Mouse (Mus musculus) embryonic facial prominence, embryonic 10.5 days (tissue): ENCODE measurements at regions not wholly inside any gene's neighbourhood (a gene's known extent, or its start where the extent isn't known, plus 50 kb on each side); places are given as distances from the start of the nearest gene placed in this dataset.

Source experiments
- DNase-seq: peaks from one replicate; pipeline ENCODE4 v3.0.0-alpha.2; 2017; ENCODE audit warnings: low spot score
- H3K27ac ChIP-seq: fragments of 300-500 bp; sonication (generic); replicated peaks from 2 replicates; pipeline ENCODE4 v1.5.1; 2016; ENCODE audit warnings: mild to moderate bottlenecking
- H3K27me3 ChIP-seq: fragments of 300-500 bp; sonication (generic); replicated peaks from 2 replicates; pipeline ENCODE4 v1.6.1; 2016; ENCODE audit warnings: low read depth, mild to moderate bottlenecking; ENCODE audit not compliant: poor library complexity, severe bottlenecking
- H3K36me3 ChIP-seq: fragments of 300-500 bp; sonication (generic); replicated peaks from 2 replicates; pipeline ENCODE4 v1.6.1; 2016; ENCODE audit warnings: mild to moderate bottlenecking, moderate library complexity
- H3K4me1 ChIP-seq: fragments of 300-500 bp; sonication (generic); 2 replicates; pipeline ENCODE4 v1.6.1; 2016
- H3K4me3 ChIP-seq: fragments of 300-500 bp; sonication (generic); 2 replicates; pipeline ENCODE4 v1.5.1; 2016; ENCODE audit warnings: mild to moderate bottlenecking, moderate library complexity
- H3K9me3 ChIP-seq: fragments of 300-500 bp; sonication (generic); 2 replicates; pipeline ENCODE4 v1.6.1; 2016; ENCODE audit warnings: mild to moderate bottlenecking
- WGBS: fragments of 180-500 bp; shearing (Covaris S2); methylation state at CpG from one replicate; pipeline ENCODE4 v1.1.7; 2016; 5-methylcytosine and 5-hydroxymethylcytosine counted together

DNA sequence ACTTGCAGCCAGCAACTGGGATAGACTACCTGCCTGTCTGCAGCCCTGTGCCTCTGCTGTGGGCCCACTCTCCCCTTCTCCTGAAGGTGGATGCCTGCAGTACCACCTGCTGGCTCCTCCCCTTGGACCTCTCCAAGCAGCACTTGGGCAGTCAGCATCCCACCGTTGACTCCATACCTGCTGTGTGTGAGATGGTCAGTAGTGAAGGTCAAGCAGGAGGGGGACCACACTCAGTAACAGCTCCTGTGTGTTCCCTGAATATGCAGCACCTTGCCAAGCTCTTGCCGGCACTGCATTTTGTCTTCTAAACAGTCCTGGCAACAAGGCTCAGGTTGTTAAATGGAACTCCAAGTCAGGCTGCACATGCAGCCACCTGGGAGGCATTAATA, 71.6 kb upstream of the Sesn3 start:
- no peak for DNase-seq
- H3K27me3 ChIP-seq = no peaks in the 10 kb centered on the region

DNA sequence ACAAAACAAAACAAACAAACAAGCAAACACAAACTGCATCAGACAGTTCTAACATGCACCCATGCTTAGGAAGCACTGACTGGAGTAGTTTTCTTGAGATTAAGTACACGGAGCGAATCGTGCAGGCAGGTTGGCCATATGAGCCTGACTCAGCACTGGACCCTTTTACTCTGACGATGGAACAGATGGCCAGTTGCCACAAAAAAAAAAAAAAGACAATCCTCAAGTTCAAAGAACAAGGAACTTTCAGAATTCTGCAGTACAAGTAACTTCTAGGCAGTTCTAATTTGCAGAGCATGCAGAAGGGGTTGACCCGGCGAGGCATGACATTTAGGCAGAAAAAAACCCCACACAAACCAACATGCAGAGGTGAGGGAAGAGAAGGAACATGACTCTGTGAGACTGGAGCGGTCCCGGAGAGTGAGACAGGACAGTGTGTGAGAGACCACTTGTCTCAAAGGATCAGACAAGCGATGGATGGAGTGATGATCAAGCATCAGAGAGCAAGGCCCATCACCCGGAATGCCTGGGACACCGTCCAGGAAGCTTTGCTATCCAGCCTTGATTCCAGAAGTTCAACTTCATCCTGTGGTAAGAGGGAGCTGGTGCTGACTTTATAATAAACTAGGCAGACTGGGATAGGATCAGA, 71.0 kb upstream of the Sesn3 start:
- H3K36me3 ChIP-seq = no peaks in the 10 kb centered on the region
- no peaks in the 10 kb centered on the region for H3K27me3 ChIP-seq
- 0 out of 2 replicates have a peak, but pooled peaks cover 3% of the 10 kb centered on the region for H3K4me1 ChIP-seq
- 91% methylated on average over 11 of the region's 11 CpGs for WGBS
- H3K27ac ChIP-seq = no peak overlapping the region
- H3K4me3 ChIP-seq = no peak overlapping the region
- no peaks in the 10 kb centered on the region for H3K9me3 ChIP-seq
- no peak for DNase-seq

More for the DNA sequence above, 71.6 kb upstream of the Sesn3 start:
- no peak overlapping the region for H3K4me3 ChIP-seq
- H3K4me1 ChIP-seq = 0 out of 2 replicates have a peak, but pooled peaks cover 3% of the 10 kb centered on the region
- WGBS = 85% methylated on average over 2 of the region's 2 CpGs
- H3K27ac ChIP-seq = no peak overlapping the region
- no peaks in the 10 kb centered on the region for H3K36me3 ChIP-seq
- H3K9me3 ChIP-seq = no peaks in the 10 kb centered on the region

GRCm38 (mm10) chr9:14204817-14205216, 70.0 kb upstream of the Sesn3 start:
- 0 out of 2 replicates have a peak, but pooled peaks cover 3% of the 10 kb centered on the region for H3K4me1 ChIP-seq
- no peak overlapping the region for H3K4me3 ChIP-seq
- H3K36me3 ChIP-seq = no peaks in the 10 kb centered on the region
- H3K27me3 ChIP-seq = no peaks in the 10 kb centered on the region
- H3K9me3 ChIP-seq = no peaks in the 10 kb centered on the region
- H3K27ac ChIP-seq = no peak overlapping the region
- WGBS = 89% methylated on average over 1 of the region's 1 CpGs
- DNase-seq = no peak

- 0 out of 2 replicates have a peak, but pooled peaks cover 3% of the 10 kb centered on the region for H3K4me1 ChIP-seq
- 89% methylated on average over 16 of the region's 16 CpGs for WGBS
- no peak overlapping the region for H3K4me3 ChIP-seq
- no peaks in the 10 kb centered on the region for H3K9me3 ChIP-seq
- H3K27ac ChIP-seq = no peak overlapping the region
- no peaks in the 10 kb centered on the region for H3K27me3 ChIP-seq
- no peak for DNase-seq
- H3K36me3 ChIP-seq = no peaks in the 10 kb centered on the region
These were observed 67.9 kb upstream of the Sesn3 start for GRCm38 (mm10) chr9:14206838-14207560.

DNA sequence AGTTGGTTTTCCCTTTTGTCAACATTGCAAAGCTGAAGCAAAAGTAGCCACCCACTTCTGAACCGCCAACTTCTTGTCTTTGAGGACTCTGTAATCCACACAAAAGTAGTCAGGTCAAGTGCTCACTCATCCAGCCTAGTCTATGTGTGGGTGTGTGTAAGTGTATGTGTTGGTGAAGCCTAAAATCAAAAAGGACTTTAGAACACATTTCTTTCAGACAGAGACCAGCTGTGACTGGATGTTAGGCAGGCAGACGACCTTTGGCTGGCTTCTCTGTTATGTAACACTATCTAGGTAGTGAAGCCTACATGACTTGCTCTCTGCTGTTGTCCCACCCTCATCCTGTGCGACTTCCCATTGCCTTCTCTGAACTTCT, 67.3 kb upstream of the Sesn3 start:
- no peaks in the 10 kb centered on the region for H3K9me3 ChIP-seq
- no peaks in the 10 kb centered on the region for H3K36me3 ChIP-seq
- WGBS = 80% methylated on average over 3 of the region's 3 CpGs
- no peak overlapping the region for H3K27ac ChIP-seq
- H3K4me3 ChIP-seq = no peak overlapping the region
- no peaks in the 10 kb centered on the region for H3K27me3 ChIP-seq
- 0 out of 2 replicates have a peak, but pooled peaks cover 3% of the 10 kb centered on the region for H3K4me1 ChIP-seq
- DNase-seq = no peak

GRCm38 (mm10) chr9:14213283-14213682, 61.6 kb upstream of the Sesn3 start:
- Histone ChIP-seq H3K27ac (no peak overlapping the region), H3K36me3 (no peaks in the 10 kb centered on the region), H3K4me3 (no peak overlapping the region), H3K4me1 (peaks cover 13% of the 10 kb centered on the region; the same call in 1 of the 2 replicates), H3K9me3 (no peaks in the 10 kb centered on the region), H3K27me3 (no peaks in the 10 kb centered on the region)
- 87% methylated on average over 2 of the region's 2 CpGs for WGBS
- no peak for DNase-seq

DNA sequence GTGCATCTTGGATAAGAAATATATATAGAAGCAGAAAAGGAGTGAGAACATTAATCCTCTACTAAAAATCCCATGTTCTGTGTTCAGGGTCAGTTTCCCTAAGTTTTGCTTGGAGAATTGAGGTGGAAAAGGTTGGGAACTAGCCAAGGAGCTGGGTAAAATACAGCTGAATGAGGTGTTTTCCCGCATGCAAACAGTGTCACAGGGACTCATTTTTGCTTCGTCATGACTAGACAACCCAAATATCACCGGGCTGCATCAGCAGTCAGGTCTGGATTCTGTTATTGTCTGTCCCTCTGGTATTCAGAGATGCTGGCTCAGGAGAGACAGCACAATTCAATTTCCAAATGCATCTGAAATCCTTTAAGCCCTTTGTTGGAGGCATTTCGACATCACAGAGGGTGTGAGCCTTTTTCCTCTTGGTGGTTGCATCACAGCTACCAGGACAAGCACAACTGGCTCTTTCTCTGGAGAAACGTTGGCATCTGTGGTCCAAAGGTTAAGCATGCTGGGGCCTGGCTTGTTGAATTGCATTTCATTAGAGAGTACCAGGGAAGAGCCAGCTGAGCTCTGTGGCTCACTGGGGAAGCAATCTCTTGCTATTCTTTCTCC, 59.6 kb upstream of the Sesn3 start:
- no peak for DNase-seq
- Histone ChIP-seq H3K4me3 (no peak overlapping the region), H3K27me3 (no peaks in the 10 kb centered on the region), H3K9me3 (no peaks in the 10 kb centered on the region), H3K36me3 (no peaks in the 10 kb centered on the region), H3K27ac (no peak overlapping the region), H3K4me1 (peaks cover 13% of the 10 kb centered on the region; the same call in 1 of the 2 replicates)
- WGBS = 63% methylated on average over 5 of the region's 5 CpGs

DNA sequence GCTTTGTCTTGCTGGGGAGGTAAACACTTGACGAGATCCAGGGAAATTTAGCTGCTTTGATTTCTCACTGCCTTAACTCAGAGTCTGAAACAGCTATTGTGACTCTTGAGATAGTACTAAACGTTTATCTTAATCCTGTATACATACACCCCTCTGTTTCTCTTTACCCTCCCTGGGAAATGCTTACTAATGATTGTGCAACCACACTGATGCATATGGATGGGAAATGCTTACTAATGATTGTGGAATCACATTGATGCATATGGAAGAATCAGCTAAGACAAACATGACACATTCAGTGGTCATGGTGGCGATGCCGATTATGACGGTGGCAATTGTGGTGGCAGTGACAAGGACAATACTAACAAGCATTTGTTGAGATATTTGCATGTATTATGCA, 58.9 kb upstream of the Sesn3 start:
- Histone ChIP-seq H3K36me3 (no peaks in the 10 kb centered on the region), H3K27ac (no peak overlapping the region), H3K4me1 (peaks cover 13% of the 10 kb centered on the region; the same call in 1 of the 2 replicates), H3K27me3 (no peaks in the 10 kb centered on the region), H3K4me3 (no peak overlapping the region), H3K9me3 (no peaks in the 10 kb centered on the region)
- no peak for DNase-seq
- 80% methylated on average over 5 of the region's 5 CpGs for WGBS

DNA sequence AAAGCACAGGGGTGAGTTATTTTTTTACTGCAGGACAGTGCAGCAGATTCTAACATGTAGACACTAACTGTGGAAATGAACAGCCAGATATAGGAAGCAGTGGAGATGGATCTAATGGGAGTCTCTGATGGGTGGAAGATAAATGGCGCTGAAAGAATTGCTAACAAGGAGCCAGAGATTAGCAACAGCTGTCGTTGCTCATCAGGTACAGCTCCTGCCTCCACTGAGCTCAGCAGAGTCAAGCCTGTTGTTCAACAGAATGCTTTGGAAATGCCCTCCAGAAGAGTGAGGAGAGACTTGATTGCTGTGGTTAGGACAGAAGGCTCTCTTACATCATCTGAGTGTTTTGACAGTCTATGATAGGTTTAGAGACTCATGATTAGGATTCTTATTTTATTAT, 51.9 kb upstream of the Sesn3 start:
- no peaks in the 10 kb centered on the region for H3K9me3 ChIP-seq
- no peaks in the 10 kb centered on the region for H3K36me3 ChIP-seq
- H3K27me3 ChIP-seq = no peaks in the 10 kb centered on the region
- H3K4me3 ChIP-seq = no peak overlapping the region
- WGBS = 65% methylated on average over 2 of the region's 2 CpGs
- no peak for DNase-seq
- no peak overlapping the region for H3K27ac ChIP-seq
- no peaks in the 10 kb centered on the region for H3K4me1 ChIP-seq
